Mouse (Mus musculus) skeletal muscle tissue, adult 2 months (tissue): Measurements from ENCODE around the gene Mrps2.

Source experiments
- DNase-seq: peaks from one replicate; pipeline ENCODE4 v3.0.0-alpha.2; 2012; ENCODE audit warnings: low read depth, low spot score

Gene Mrps2

GRCm38 (mm10) chr2:28520581-28520980, 52.7 kb downstream of the Mrps2 start:
- no peak for DNase-seq
